Mouse (Mus musculus): ENCODE data around the gene Ugt3a2. TPM values are rescaled to one million over a fixed set of nuclear protein-coding genes. Genes with fewer than 3 reads are reported as not detected.

The Ugt3a2 gene
- 0.67 TPM in 1 of 2 replicates, not detected in the other for polyA plus RNA-seq (2012; ENCODE audit: insufficient read depth, insufficient read length, missing spikeins)

DNA sequence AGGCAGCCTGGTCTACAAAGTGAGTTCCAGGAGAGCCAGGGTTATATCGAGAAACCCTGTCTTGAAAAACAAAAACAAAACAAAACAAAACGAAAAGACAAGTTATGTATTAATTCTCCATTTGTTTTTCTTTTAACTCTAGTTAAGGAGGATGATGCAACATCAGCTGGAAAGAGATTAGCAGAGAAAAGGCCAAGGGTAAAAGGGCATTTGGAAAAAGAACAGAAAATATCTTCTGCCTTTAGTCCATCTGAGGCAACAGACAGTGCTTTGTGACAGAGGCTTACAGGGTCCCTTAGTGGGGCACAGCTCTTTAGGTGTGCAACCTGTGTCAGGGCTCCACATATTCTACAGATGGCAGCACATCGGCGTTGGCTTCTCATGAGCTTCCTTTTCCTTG, at the start of gene Ugt3a2:
Gene Ugt3a2 (plus strand): TSS at position 210 of the 400 bp plus-strand sequence.
- Histone ChIP-seq H3K4me1 (ENCODE audit: control insufficient read depth, insufficient read depth, insufficient read length, low read length) (no peaks in the 10 kb centered on the region), H3K4me3 (ENCODE audit: insufficient read depth, low read depth, low read length) (no peak within 1 kb of the TSS), H3K27ac (replicated peaks; ENCODE audit: low read depth, low read length) (no peak within 1 kb of the TSS)

GRCm38 (mm10) chr15:9289660-9290059, 45.7 kb upstream of the Ugt3a2 start:
- H3K4me3 ChIP-seq (ENCODE audit: insufficient read depth, low read depth, low read length): no peak overlapping the region
- no peak overlapping the region for H3K27ac ChIP-seq (replicated peaks; ENCODE audit: low read depth, low read length)
- H3K4me1 ChIP-seq (ENCODE audit: control insufficient read depth, insufficient read depth, insufficient read length, low read length): no peaks in the 10 kb centered on the region

DNA sequence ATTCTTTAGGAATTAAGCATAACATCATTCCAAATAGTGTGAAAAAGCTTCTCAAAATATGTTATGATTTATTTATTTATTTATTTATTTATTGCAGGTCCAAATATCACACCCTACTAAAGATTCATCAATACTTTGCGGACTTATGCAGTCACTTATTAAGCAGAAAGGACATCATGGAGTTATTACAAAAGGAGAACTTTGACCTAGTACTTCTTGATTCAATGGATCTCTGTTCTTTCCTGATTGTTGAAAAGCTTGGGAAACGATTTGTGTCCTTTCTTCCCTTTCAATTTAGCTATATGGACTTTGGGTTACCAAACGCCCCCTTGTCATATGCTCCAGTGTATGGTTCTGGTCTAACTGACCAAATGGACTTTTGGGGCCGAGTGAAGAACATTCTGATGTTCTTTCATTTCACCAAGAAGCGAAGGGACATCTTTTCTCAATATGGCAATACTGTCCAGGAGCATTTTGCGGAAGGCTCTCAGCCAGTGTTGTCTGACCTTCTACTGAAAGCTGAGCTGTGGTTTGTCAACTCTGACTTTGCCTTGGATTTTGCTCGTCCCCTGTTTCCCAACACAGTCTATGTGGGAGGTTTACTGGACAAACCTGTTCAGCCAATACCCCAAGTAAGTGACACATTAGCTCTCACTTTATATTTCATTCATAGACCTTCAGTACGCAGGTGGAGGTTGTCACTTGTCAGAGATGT, 29.2 kb upstream of the Ugt3a2 start:
- Histone ChIP-seq H3K4me1 (ENCODE audit: control insufficient read depth, insufficient read depth, insufficient read length, low read length) (no peaks in the 10 kb centered on the region), H3K27ac (replicated peaks; ENCODE audit: low read depth, low read length) (no peak overlapping the region), H3K4me3 (ENCODE audit: insufficient read depth, low read depth, low read length) (no peak overlapping the region)

DNA sequence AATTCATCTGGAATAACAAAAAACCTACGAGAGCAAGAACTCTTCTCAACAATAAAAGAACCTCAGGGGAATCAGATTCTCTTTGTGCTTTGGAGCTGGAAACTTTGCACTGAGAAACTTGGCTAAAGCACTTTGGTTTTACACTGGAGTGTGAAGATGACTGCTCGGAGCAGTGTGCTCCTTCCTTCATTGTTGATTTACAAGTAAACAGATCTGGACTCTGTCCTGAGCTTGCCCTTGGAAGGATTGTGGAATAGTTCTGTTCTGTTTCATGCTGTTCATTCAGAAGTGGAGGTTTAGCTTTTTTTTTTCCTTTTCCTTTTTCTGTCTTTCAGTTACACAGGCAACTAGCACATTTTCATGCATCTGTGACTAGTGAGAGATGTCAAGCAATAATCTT, 754 bp upstream of the Ugt3a2 start:
- H3K27ac ChIP-seq (replicated peaks; ENCODE audit: low read depth, low read length): no peak overlapping the region
- H3K4me3 ChIP-seq (ENCODE audit: insufficient read depth, low read depth, low read length): no peak overlapping the region
- no peaks in the 10 kb centered on the region for H3K4me1 ChIP-seq (ENCODE audit: control insufficient read depth, insufficient read depth, insufficient read length, low read length)

- Histone ChIP-seq H3K27ac (replicated peaks; ENCODE audit: low read depth, low read length) (no peak overlapping the region), H3K4me3 (ENCODE audit: insufficient read depth, low read depth, low read length) (no peak overlapping the region), H3K4me1 (ENCODE audit: control insufficient read depth, insufficient read depth, insufficient read length, low read length) (no peaks in the 10 kb centered on the region)
These were observed 1.3 kb downstream of the Ugt3a2 start for GRCm38 (mm10) chr15:9336616-9337015.

- H3K4me3 ChIP-seq (ENCODE audit: insufficient read depth, low read depth, low read length): no peak overlapping the region
These were observed 1.7 kb downstream of the Ugt3a2 start for GRCm38 (mm10) chr15:9337021-9337420.

DNA sequence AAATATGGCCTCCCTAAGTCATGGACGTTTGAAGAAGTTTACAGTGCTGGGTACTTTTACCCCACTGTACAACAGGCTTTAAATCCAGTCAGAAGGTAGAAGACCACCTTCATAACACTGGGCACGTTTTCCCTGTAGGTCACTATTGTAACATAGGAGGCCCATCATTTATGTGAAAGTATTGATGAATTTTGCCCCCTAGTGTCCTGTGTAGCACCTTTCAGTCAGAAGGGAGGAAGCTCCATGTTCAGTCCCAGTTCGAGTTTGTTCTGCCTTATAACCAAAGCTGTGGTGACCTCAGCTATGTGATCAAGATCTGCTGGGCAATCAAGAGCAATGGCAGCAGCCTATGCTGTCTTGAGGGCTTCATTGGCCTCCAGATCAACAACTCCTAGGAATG, 13.4 kb downstream of the Ugt3a2 start:
- Histone ChIP-seq H3K4me1 (ENCODE audit: control insufficient read depth, insufficient read depth, insufficient read length, low read length) (no peaks in the 10 kb centered on the region), H3K27ac (replicated peaks; ENCODE audit: low read depth, low read length) (no peak overlapping the region), H3K4me3 (ENCODE audit: insufficient read depth, low read depth, low read length) (no peak overlapping the region)

More at GRCm38 (mm10) chr15:9337021-9337420, 1.7 kb downstream of the Ugt3a2 start:
- Histone ChIP-seq H3K4me1 (ENCODE audit: control insufficient read depth, insufficient read depth, insufficient read length, low read length) (no peaks in the 10 kb centered on the region), H3K27ac (replicated peaks; ENCODE audit: low read depth, low read length) (no peak overlapping the region)

DNA sequence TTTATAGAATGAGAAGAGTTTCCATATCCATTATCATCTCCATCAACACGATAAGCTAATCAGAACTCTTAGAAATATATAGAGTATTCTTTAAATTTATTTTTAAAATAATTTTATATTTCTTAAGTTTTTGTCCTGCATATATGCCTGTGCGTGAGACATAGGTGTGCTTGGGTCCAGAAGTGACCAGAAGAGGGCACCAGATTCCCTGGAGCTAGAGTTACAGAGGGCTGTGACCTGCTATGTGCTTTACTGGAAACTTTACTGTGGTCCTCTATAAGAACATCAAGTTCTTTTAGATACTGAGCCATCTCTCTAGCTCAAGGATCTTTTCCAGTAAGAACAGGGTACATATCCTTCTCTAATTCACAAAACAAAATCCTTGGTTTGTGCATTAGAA, 27.5 kb downstream of the Ugt3a2 start:
- Histone ChIP-seq H3K4me3 (ENCODE audit: insufficient read depth, low read depth, low read length) (no peak overlapping the region), H3K27ac (replicated peaks; ENCODE audit: low read depth, low read length) (no peak overlapping the region), H3K4me1 (ENCODE audit: control insufficient read depth, insufficient read depth, insufficient read length, low read length) (no peaks in the 10 kb centered on the region)

DNA sequence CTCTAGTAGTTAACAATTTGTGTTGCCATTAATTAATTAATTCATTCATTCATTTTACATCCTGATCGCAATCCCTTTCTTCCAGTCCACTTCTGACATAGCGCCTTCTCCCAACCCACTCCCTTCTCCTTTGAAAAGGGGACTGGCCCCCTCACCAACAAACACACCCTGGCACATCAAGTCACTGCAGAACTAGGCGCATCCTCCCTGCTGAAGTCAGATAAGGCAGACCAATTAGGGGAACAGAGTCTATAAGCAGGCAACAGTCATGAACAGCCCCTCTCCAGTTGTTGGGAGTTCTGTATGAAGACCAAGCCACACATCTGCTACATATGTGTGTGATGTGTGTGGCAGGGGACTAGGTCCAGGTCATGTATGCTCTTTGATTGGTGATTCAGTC, 33.4 kb downstream of the Ugt3a2 start:
- Histone ChIP-seq H3K4me1 (ENCODE audit: control insufficient read depth, insufficient read depth, insufficient read length, low read length) (no peaks in the 10 kb centered on the region), H3K27ac (replicated peaks; ENCODE audit: low read depth, low read length) (no peak overlapping the region), H3K4me3 (ENCODE audit: insufficient read depth, low read depth, low read length) (no peak overlapping the region)

DNA sequence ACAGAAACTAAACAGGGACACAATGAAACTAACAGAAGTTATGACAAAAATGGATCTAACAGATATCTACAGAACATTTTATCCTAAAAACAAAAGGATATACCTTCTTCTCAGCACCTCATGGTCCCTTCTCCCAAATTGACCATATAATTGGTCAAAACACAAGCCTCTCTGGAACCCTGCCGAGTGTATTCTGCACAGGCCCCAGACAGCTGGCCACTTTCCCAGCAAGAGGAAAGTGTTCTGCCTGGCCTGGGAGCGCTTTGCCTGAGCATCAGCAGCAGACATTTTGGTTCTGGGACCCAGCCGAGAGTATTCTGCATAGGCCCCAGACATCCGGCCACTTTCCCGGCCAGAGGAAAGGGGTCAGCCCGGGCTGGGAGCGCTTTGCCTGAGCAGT, 40.9 kb downstream of the Ugt3a2 start:
- no peaks in the 10 kb centered on the region for H3K4me1 ChIP-seq (ENCODE audit: control insufficient read depth, insufficient read depth, insufficient read length, low read length)
- no peak overlapping the region for H3K4me3 ChIP-seq (ENCODE audit: insufficient read depth, low read depth, low read length)
- H3K27ac ChIP-seq (replicated peaks; ENCODE audit: low read depth, low read length): no peak overlapping the region

- Histone ChIP-seq H3K4me3 (ENCODE audit: insufficient read depth, low read depth, low read length) (no peak overlapping the region), H3K27ac (replicated peaks; ENCODE audit: low read depth, low read length) (no peak overlapping the region), H3K4me1 (ENCODE audit: control insufficient read depth, insufficient read depth, insufficient read length, low read length) (no peaks in the 10 kb centered on the region)
These were observed 74.1 kb downstream of the Ugt3a2 start for GRCm38 (mm10) chr15:9409475-9409874.

Other genes starting within 250 kb of the Ugt3a2 start
- gene Lmbrd2, start 195.0 kb upstream of the Ugt3a2 start, polyA plus RNA-seq (2012; ENCODE audit: insufficient read depth, insufficient read length, missing spikeins): 8.2 and 12.3 TPM in 2 replicates
- gene Skp2, start 180.1 kb upstream of the Ugt3a2 start, polyA plus RNA-seq (2012; ENCODE audit: insufficient read depth, insufficient read length, missing spikeins): 0.87 and 0.92 TPM in 2 replicates
- not detected in 2 replicates for gene Ugt3a1, start 58.7 kb upstream of the Ugt3a2 start, polyA plus RNA-seq (2012; ENCODE audit: insufficient read depth, insufficient read length, missing spikeins)
- not detected in 2 replicates for gene Capsl, start 100.5 kb downstream of the Ugt3a2 start, polyA plus RNA-seq (2012; ENCODE audit: insufficient read depth, insufficient read length, missing spikeins)
- gene Il7r, start 194.6 kb downstream of the Ugt3a2 start, polyA plus RNA-seq (2012; ENCODE audit: insufficient read depth, insufficient read length, missing spikeins): not detected in 2 replicates